13 mouse cellular contexts compared by ENCODE assay signal in genomic region chr9:99104449-99104848, GRCm38 (mm10). TPM values are rescaled to one million over a fixed set of nuclear protein-coding genes. Genes with fewer than 3 reads are reported as not detected.
DNase-seq lines count a peak whose midpoint lies in the region; ATAC-seq and TF ChIP-seq lines count a peak whose summit lies in the region.
"Had no signal": no experiment of that assay in that cellular context is flagged by ENCODE, and none has a peak within 500 bp of the region (broad histone marks: within the 10 kb centered on the region; RNA-seq: fewer than 3 reads in every experiment).

No protein-coding gene starts in this region.

- H3K4me2 ChIP-seq in forebrain, postnatal 0 days (ENCODE audit: low read depth) = no peak overlapping the region
- no peak overlapping the region for H3K4me2 ChIP-seq in forebrain, embryonic 12.5 days
- no peak overlapping the region for H3K4me2 ChIP-seq in forebrain, embryonic 13.5 days
- H3K4me2 ChIP-seq: intestine, embryonic 15.5 days; limb, embryonic 13.5 days; midbrain, embryonic 12.5 days had no signal

- 92% methylated on average over 2 of the region's 2 CpGs for WGBS in forebrain, postnatal 0 days
- WGBS in forebrain, embryonic 12.5 days = 88% methylated on average over 2 of the region's 2 CpGs
- whole genome bisulfite sequencing in forebrain, embryonic 13.5 days = 93% methylated on average over 2 of the region's 2 CpGs

- no peaks in the 10 kb centered on the region for H3K9me3 ChIP-seq in forebrain, postnatal 0 days (ENCODE audit: low read length)
- no peaks in the 10 kb centered on the region for H3K9me3 ChIP-seq in forebrain, embryonic 12.5 days
- 0 out of 2 replicates have a peak, but pooled peaks cover 3% of the 10 kb centered on the region for H3K9me3 ChIP-seq in forebrain, embryonic 13.5 days (replicated peaks)
- H3K9me3 ChIP-seq: intestine, embryonic 15.5 days had no signal

- TF ChIP-seq CTCF in forebrain, postnatal 0 days (IDR thresholded peaks at IDR 0.05; ENCODE audit: low read depth) = 0 out of 2 replicates have a peak, but pooled peaks have one; percentile 6

- no peaks in the 10 kb centered on the region for H3K4me1 ChIP-seq in forebrain, postnatal 0 days (ENCODE audit: insufficient read depth)
- H3K4me1 ChIP-seq in forebrain, embryonic 12.5 days = no peaks in the 10 kb centered on the region
- H3K4me1 ChIP-seq in forebrain, embryonic 13.5 days = no peaks in the 10 kb centered on the region
- H3K4me1 ChIP-seq: intestine, embryonic 15.5 days; limb, embryonic 13.5 days; midbrain, embryonic 12.5 days had no signal

- H3K27me3 ChIP-seq in forebrain, postnatal 0 days (ENCODE audit: insufficient read depth, low read length) = no peaks in the 10 kb centered on the region
- H3K27me3 ChIP-seq in forebrain, embryonic 12.5 days = no peaks in the 10 kb centered on the region
- no peaks in the 10 kb centered on the region for H3K27me3 ChIP-seq in forebrain, embryonic 13.5 days
- H3K27me3 ChIP-seq: intestine, embryonic 15.5 days; limb, embryonic 13.5 days; midbrain, embryonic 12.5 days had no signal

- no peak overlapping the region for H3K9ac ChIP-seq in forebrain, postnatal 0 days
- H3K9ac ChIP-seq in forebrain, embryonic 12.5 days = no peak overlapping the region
- H3K9ac ChIP-seq in forebrain, embryonic 13.5 days = no peak overlapping the region
- H3K9ac ChIP-seq: intestine, embryonic 15.5 days; limb, embryonic 13.5 days; midbrain, embryonic 12.5 days had no signal

- H3K36me3 ChIP-seq in forebrain, postnatal 0 days (ENCODE audit: insufficient read depth) = peaks cover 8% of the 10 kb centered on the region; the same call in 1 of the 2 replicates
- peaks cover 16% of the 10 kb centered on the region; the same call in 1 of the 2 replicates for H3K36me3 ChIP-seq in forebrain, embryonic 12.5 days (replicated peaks)
- peaks cover 25% of the 10 kb centered on the region for H3K36me3 ChIP-seq in forebrain, embryonic 13.5 days (ENCODE audit: poor library complexity, severe bottlenecking)

- no peak for ATAC-seq in forebrain, postnatal 0 days
- ATAC-seq in forebrain, embryonic 12.5 days (ENCODE audit: low FRiP score) = no peak
- ATAC-seq in megakaryocyte-erythroid progenitor cell, adult 5-6 weeks (replicated peaks; ENCODE audit: low FRiP score, low TSS enrichment, poor library complexity, severe bottlenecking) = peak; percentile 63; the same call in 1 of the 2 replicates
- no peak for ATAC-seq in forebrain, embryonic 13.5 days
- ATAC-seq: intestine, embryonic 15.5 days had no signal

- no peak overlapping the region for H3K4me3 ChIP-seq in forebrain, postnatal 0 days (ENCODE audit: low read depth, low read length)
- H3K4me3 ChIP-seq in forebrain, embryonic 12.5 days (replicated peaks) = no peak overlapping the region
- H3K4me3 ChIP-seq in forebrain, embryonic 13.5 days = no peak overlapping the region
- H3K4me3 ChIP-seq: intestine, embryonic 15.5 days; limb, embryonic 13.5 days; midbrain, embryonic 12.5 days had no signal

- no peak for DNase-seq in forebrain, postnatal 0 days
- DNase-seq in lung, postnatal 25 days (ENCODE audit: low spot score) = peak; percentile 10
- DNase-seq in lung, adult 18-20 months = no peak
- peak; percentile 72 for DNase-seq in ZHBTc4 (ENCODE audit: low read depth, low spot score)
- DNase-seq in layer of hippocampus, adult 11-12 months (ENCODE audit: low spot score) = no peak
- DNase-seq: cerebellum, adult 8-10 months; right cerebral cortex, postnatal 14 days had no signal

- no peak overlapping the region for H3K27ac ChIP-seq in forebrain, postnatal 0 days (ENCODE audit: low read depth, low read length)
- no peak overlapping the region for H3K27ac ChIP-seq in forebrain, embryonic 12.5 days
- H3K27ac ChIP-seq in forebrain, embryonic 13.5 days = no peak overlapping the region
- H3K27ac ChIP-seq: intestine, embryonic 15.5 days; limb, embryonic 13.5 days; midbrain, embryonic 12.5 days had no signal

RNA-seq across cellular contexts. Expression of gene Pik3cb, which starts 36.0 kb away (rescaled TPM):
- 5.4 and 5.7 TPM in 2 replicates for total RNA-seq in forebrain, postnatal 0 days (2014; rRNA removed)
- polyA plus RNA-seq in forebrain, postnatal 0 days (2015; fragmentation: Nextera tagmentation; extraction: Ambion mirVana) = 2.1 and 2.2 TPM in 2 replicates
- 3.5 and 3.7 TPM in 2 replicates for polyA plus RNA-seq in forebrain, embryonic 12.5 days (2016; fragmentation: Nextera tagmentation; extraction: Ambion mirVana)
- total RNA-seq in megakaryocyte-erythroid progenitor cell, adult 5-6 weeks (2014; fragmentation: Nextera tagmentation) = 9.5 and 14.1 TPM in 2 replicates
- 2.9 and 5.5 TPM in 2 replicates for total RNA-seq in megakaryocyte-erythroid progenitor cell, adult 5-6 weeks (2017)
- polyA plus RNA-seq in forebrain, embryonic 13.5 days (2015; fragmentation: Nextera tagmentation; extraction: Ambion mirVana) = 4.1 and 4.6 TPM in 2 replicates

Comparison
In these comparisons a context has a peak if more than half of its experiments do, and no peak if none do; other contexts are left out.
1. DNase-seq: peak in lung, postnatal 25 days (single experiment) and ZHBTc4 (single experiment); none in forebrain, postnatal 0 days (single experiment), lung, adult 18-20 months (0 of 2) and layer of hippocampus, adult 11-12 months (single experiment).